Mouse (Mus musculus) lung, adult 2 months (tissue): ENCODE results near the gene Oxct1.

Experiments
- CTCF ChIP-seq: fragments of 200-500 bp; IDR thresholded peaks from 2 replicates; pipeline ENCODE4 v1.5.1; 2011; ENCODE audit warnings: mild to moderate bottlenecking, low read length, control low read depth; ENCODE audit not compliant: insufficient read depth
- POLR2A ChIP-seq: fragments of 200-500 bp; IDR thresholded peaks from 2 replicates; pipeline ENCODE4 v1.6.1; 2011; ENCODE audit warnings: low read depth, mild to moderate bottlenecking, control low read depth, low read length, borderline replicate concordance; ENCODE audit errors: extremely low read depth

- peak; percentile 41 for TF ChIP-seq CTCF
- no peak for TF ChIP-seq POLR2A
Observed at GRCm38 (mm10) chr15:4056627-4057026, 30.4 kb downstream of the Oxct1 start.
